Mouse (Mus musculus) pancreas, adult 10 weeks (tissue): ENCODE data around the gene Fxr1. TPM values are rescaled to one million over a fixed set of nuclear protein-coding genes. Genes with fewer than 3 reads are reported as not detected.

ENCODE experiments used
- polyA plus RNA-seq: library from polyadenylated mRNA; stranded (reverse); fragments of 350-450 nt; fragmentation: Illumina TruSeq; extraction: RNeasy Lipid Tissue Mini Kit (QIAGEN cat#74804); gene quantifications from one replicate; pipeline ENCODE4 v1.2.3, GENCODE M21; 2015; ENCODE audit warnings: low read depth, low replicate concordance; ENCODE audit not compliant: insufficient read depth

Gene Fxr1
- 15.0 TPM for polyA plus RNA-seq

DNA sequence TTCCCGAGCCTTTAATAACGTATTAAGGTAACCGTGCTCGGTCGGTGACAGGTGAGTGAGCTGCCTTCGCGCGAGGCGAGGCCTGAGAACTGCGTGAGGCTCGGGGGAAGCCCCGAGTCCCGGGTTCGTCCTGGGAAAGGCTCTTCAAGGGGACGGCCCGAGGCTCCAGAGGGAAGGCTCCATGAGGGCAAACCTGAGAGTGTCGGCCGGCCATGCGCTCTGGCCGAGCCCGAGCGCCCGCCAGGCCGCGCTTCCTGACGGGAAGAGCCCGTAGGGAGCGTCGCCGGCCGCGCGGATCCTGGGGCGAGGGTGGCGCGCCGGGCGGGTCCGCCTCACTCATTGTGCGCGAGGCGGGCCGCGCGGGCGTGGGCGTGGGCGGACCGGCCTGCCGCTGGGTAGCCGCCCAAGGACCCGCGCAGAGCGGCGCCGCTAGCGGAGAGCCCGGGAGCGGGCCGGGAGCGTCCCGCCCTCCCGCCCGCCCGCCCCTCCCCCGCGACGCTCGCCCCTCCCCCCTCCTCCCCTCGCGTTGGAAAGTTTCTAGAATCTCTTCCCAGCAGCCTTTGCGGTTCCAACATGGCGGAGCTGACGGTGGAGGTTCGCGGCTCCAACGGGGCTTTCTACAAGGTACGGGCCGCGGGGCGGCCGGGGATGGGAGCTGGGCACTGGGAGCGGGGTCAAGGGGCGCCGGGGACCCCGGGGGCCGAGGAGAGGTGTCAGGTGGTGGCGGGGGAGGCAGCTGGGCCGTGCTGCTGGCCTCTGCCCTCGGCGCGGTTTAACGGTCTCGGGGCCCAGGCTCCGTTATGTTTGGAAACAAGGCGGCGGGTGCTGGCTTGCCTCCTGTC is at the start of gene Fxr1:
Fxr1 (plus strand) TSS at position 404 of the 842 bp plus-strand sequence.

DNA sequence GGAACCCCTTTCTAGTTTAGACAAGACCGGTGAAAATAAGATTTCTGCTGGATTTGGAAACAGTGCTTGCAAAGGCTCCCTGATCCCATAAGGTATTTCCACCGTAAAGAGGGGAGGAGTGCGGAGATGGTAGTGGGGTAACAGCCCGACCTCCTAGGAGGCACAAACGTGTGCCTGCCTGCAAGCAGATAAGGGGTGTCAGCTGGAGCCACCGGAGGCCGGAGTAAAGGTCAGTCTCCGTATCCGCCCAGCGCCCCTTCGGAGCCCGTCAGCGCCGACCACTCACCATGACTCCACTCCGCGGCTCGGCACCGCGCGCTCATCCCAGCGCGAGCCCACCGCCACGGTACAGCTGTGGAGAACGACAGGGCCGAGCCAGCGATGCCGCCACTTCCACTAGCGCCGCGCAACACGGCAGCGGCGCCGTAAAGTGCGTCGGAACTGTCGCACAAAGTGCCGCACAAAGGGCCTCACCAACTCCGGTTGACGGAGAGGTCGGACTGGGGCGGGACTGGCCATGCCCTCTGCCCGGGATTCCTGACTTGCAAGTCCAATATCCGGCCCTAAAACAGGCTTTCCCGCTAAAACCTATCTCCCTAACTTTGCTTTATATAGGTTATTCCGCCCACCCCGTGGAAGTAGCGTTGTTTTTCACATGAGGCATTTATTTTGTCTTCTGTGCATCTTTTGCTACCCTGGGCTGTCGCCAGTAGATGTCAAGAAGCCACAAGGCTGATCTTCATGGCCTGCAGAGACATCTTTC is 61.3 kb downstream of the Fxr1 start, which contains the start of gene Dnajc19:
Dnajc19 (minus strand) TSS at position 422 of the 763 bp plus-strand sequence.

Other genes with a start within 250 kb of the Fxr1 start
- 8.5 TPM for gene Ttc14, start 220.1 kb upstream of the Fxr1 start, polyA plus RNA-seq
- 1.6 TPM for gene Ccdc39, start 175.6 kb upstream of the Fxr1 start, polyA plus RNA-seq
- 41.7 TPM for gene Dnajc19, start 61.4 kb downstream of the Fxr1 start, polyA plus RNA-seq